Mouse (Mus musculus): ENCODE results near the gene Glipr2. TPM values are rescaled to one million over a fixed set of nuclear protein-coding genes. Genes with fewer than 3 reads are reported as not detected.
A peak's percentile ranks its signal among the peaks of the same experiment; 100 is the strongest.

The Glipr2 gene
- polyA plus RNA-seq, 1 experiment from 2014 or later = 51.3 TPM

DNA sequence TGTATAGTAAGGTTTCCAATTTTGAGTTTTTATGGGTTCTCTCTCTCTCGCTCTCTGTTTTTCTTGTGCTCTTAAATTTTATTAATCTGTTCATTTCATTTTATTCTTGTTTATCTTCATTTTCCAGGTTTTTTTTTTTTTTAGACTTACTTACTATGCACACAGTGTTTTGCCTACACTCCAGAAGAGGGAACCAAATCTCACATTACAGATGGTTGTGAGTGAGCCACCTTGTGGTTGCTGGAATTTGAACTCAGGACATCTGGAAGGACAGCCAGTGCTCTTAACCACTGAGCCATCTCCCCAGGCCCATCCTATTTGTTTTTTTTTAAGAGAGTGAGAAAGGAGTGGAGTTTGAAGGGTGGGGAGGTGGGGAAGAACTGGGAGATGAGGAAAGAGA is 53.0 kb downstream of the Glipr2 start:
- 86% methylated on average over 1 of the region's 1 CpGs for WGBS (ENCODE audit: insufficient replicate concordance)
- no peaks in the 10 kb centered on the region for H3K9me3 ChIP-seq (replicated peaks)
- H3K36me3 ChIP-seq (replicated peaks) = peaks cover 21% of the 10 kb centered on the region
- H3K27ac ChIP-seq (replicated peaks) = no peak overlapping the region
- H3K27me3 ChIP-seq = no peaks in the 10 kb centered on the region
- ATAC-seq (ENCODE audit: insufficient read depth) = no peak
- no peak overlapping the region for H3K4me2 ChIP-seq
- peaks cover 50% of the 10 kb centered on the region for H3K4me1 ChIP-seq (replicated peaks)
- no peak overlapping the region for H3K4me3 ChIP-seq (replicated peaks)
- no peak overlapping the region for H3K9ac ChIP-seq

DNA sequence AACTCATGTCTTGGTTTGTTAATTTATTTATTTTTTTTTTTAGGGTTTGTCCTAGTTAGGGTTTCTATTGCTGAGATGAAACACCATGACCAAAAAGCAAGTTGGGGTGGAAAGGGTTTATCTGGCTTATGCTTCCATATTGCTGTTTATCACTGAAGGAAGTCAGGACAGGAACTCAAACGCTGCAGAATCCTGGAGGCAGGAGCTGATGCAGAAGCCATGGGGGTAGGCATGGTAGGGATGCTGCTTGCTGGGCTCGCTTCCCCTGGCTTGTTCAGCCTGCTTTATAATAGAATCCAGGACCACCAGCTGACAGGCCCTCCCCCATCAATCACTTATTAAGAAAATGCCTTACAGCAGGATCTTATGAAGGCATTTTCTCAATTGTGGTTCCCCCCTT is 53.7 kb downstream of the Glipr2 start:
- H3K27ac ChIP-seq (replicated peaks) = no peak overlapping the region
- H3K9ac ChIP-seq = no peak overlapping the region
- 41% methylated on average over 2 of the region's 2 CpGs for WGBS (ENCODE audit: insufficient replicate concordance)
- no peak overlapping the region for H3K4me2 ChIP-seq
- H3K4me1 ChIP-seq (replicated peaks) = peaks cover 50% of the 10 kb centered on the region
- H3K9me3 ChIP-seq (replicated peaks) = no peaks in the 10 kb centered on the region
- H3K36me3 ChIP-seq (replicated peaks) = peaks cover 29% of the 10 kb centered on the region
- no peak overlapping the region for H3K4me3 ChIP-seq (replicated peaks)
- no peak for ATAC-seq (ENCODE audit: insufficient read depth)
- no peaks in the 10 kb centered on the region for H3K27me3 ChIP-seq

DNA sequence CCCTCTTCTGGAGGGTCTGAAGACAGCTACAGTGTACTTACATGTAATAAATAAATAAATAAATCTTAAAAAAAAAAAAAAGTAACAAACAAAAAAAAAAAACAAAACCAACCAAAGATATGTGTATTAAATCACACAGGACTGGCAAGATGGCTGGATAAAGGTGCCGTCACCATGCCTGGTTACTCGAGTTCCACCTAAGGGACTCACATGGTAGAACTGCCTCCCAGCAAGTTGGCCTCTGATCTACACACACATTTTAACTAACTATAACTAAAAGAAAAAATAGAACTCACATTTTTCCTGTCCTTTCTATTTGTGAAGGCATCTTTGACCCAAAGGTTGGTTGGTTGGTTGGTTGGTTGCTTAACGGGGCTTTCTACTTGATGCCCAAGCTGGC is 54.6 kb downstream of the Glipr2 start:
- 78% methylated on average over 3 of the region's 3 CpGs for WGBS (ENCODE audit: insufficient replicate concordance)
- Histone ChIP-seq H3K27ac (replicated peaks) (peak overlapping the region; percentile 91), H3K27me3 (no peaks in the 10 kb centered on the region), H3K4me2 (peak overlapping the region; percentile 90), H3K36me3 (replicated peaks) (peaks cover 38% of the 10 kb centered on the region), H3K4me1 (replicated peaks) (peaks cover 58% of the 10 kb centered on the region), H3K9ac (peak overlapping the region; percentile 96), H3K4me3 (replicated peaks) (peak overlapping the region; percentile 99), H3K9me3 (replicated peaks) (no peaks in the 10 kb centered on the region)
- ATAC-seq (ENCODE audit: insufficient read depth) = no peak

DNA sequence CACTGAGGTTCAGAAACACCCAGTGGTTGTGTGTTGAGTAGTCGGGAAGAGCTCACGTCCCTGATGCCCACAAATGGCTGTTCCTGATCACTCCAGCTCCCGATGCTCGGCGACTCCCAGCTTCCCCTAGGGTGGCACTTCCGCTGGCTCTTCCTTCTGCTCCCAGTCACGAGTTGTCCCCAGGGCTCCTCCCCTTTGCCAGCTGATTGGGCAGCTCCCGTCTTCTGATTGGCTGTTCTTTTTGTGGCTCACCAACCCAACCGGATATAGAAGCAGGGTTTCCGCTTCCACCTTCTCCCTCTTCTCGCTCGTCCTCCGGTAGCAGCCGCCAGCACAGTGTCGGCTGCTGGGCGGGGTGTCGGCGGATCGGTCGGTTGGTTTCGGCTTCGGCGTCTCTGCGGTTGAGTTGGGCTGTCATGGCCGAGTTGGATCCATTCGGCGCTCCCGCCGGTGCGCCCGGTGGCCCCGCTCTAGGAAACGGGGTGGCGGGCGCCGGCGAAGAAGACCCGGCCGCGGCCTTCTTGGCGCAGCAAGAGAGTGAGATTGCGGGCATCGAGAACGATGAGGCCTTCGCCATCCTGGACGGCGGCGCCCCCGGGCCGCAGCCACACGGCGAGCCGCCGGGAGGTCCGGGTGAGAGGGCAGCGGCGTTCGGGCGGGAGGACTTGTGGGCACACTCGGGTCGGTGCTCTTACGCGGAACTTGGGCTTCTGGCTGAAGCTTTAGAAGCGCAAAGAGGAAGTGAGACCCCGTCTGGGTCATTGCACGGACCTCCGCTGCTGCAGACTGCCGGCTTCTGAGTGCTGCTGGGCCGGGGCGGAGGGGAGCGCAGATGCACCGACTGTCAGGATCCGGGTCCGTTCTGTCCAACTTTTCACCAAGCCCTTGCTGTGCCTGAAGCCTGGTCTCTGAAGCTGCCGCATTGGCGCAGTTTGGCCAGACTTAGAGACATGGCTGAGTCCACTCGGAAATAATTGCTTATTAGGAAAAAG is 55.5 kb downstream of the Glipr2 start:
- Histone ChIP-seq H3K36me3 (replicated peaks) (peaks cover 39% of the 10 kb centered on the region), H3K9ac (peak overlapping the region; percentile 96), H3K27ac (replicated peaks) (peak overlapping the region; percentile 91), H3K4me3 (replicated peaks) (peak overlapping the region; percentile 99), H3K9me3 (replicated peaks) (no peaks in the 10 kb centered on the region), H3K27me3 (no peaks in the 10 kb centered on the region), H3K4me2 (peak overlapping the region; percentile 90), H3K4me1 (replicated peaks) (peaks cover 56% of the 10 kb centered on the region)
- ATAC-seq (ENCODE audit: insufficient read depth) = peak; percentile 96
- under 1% methylated on average over 77 of the region's 77 CpGs for WGBS (ENCODE audit: insufficient replicate concordance)

DNA sequence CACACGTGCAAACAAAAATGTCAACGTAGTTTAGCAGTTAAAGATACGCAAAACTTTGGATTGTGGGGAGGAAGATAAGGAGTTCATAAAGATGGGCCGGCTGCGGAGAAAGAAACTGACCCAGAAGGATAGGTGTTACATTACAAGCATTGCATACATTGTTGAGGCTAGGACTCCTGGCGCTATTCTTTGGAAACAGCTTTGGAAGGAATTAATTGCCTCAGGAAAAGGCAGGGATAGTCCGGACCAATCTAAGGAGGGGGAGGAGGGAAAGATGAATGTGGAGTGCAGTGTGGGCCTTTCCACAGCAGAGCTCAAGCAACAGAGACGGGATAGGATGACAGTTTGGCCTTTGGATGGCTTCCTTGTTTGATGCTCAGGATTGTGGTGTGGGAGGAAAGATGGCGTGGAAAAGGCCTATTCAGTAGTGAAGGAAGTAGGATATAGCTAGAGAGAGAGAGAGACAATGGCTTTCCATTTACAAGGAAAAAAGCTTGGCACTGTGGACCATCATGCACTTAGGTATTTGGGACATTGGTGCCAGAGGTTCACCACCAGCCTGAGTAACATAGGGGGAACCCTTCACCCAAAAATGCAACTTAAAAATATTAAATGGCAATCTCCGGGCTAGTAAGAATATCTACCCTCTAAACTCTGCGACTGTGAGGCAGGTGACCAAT is 56.3 kb downstream of the Glipr2 start:
- peak overlapping the region; percentile 90 for H3K4me2 ChIP-seq
- peak overlapping the region; percentile 91 for H3K27ac ChIP-seq (replicated peaks)
- peaks cover 44% of the 10 kb centered on the region for H3K36me3 ChIP-seq (replicated peaks)
- H3K4me3 ChIP-seq (replicated peaks) = peak overlapping the region; percentile 99
- no peaks in the 10 kb centered on the region for H3K27me3 ChIP-seq
- 18% methylated on average over 11 of the region's 11 CpGs for WGBS (ENCODE audit: insufficient replicate concordance)
- H3K9me3 ChIP-seq (replicated peaks) = no peaks in the 10 kb centered on the region
- peaks cover 56% of the 10 kb centered on the region for H3K4me1 ChIP-seq (replicated peaks)
- H3K9ac ChIP-seq = peak overlapping the region; percentile 96
- ATAC-seq (ENCODE audit: insufficient read depth) = no peak

DNA sequence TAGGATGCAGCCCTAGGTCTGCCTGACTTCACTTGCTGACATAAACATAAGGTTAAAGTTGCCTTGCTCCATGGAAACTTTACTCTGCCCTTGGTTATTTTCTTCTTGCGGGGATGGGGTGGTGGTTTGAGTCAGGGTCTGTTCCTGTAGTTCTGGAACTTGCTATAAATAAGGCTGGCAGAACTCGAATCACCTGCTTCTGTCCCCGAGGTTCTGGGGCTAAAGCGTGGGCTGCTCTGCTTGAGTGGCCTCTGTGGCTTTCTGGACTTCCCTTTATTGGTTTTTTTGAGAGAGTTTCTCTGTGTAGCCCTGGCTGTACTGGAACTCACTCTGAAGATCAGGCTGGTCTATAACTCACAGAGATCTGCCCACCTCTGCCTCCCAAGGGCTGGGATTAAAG is 58.9 kb downstream of the Glipr2 start:
- Histone ChIP-seq H3K27ac (replicated peaks) (0 out of 2 replicates have a peak overlapping the region, but pooled peaks have one; percentile 21), H3K4me1 (replicated peaks) (peaks cover 48% of the 10 kb centered on the region), H3K36me3 (replicated peaks) (peaks cover 70% of the 10 kb centered on the region), H3K9me3 (replicated peaks) (no peaks in the 10 kb centered on the region), H3K9ac (no peak overlapping the region), H3K4me3 (replicated peaks) (no peak overlapping the region; the same call in 1 of the 2 replicates), H3K27me3 (no peaks in the 10 kb centered on the region), H3K4me2 (no peak overlapping the region)
- 38% methylated on average over 4 of the region's 4 CpGs for WGBS (ENCODE audit: insufficient replicate concordance)
- ATAC-seq (ENCODE audit: insufficient read depth) = no peak

DNA sequence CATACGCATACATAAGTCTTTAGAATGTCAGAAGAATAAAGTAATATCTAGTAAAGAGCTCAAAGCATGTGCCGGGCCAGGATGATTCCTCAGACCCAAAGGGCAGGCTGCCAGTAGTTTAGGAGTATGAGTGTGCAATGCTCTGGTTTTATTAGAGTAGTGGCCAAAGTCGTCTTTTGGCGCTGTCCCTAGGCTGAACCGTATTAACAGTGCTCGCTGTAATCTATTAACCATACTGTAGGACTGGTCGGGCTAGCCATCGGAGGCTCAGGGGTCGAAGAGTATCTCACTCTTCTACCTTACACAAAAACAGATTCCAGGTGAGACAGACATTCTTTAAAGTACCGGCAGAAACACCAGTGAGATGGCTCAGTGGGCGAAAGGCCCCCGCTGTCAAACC is 59.6 kb downstream of the Glipr2 start:
- ATAC-seq (ENCODE audit: insufficient read depth) = no peak
- WGBS (ENCODE audit: insufficient replicate concordance) = 85% methylated on average over 12 of the region's 12 CpGs
- Histone ChIP-seq H3K36me3 (replicated peaks) (peaks cover 77% of the 10 kb centered on the region), H3K9me3 (replicated peaks) (no peaks in the 10 kb centered on the region), H3K27ac (replicated peaks) (no peak overlapping the region), H3K4me2 (no peak overlapping the region), H3K4me1 (replicated peaks) (peaks cover 43% of the 10 kb centered on the region), H3K9ac (no peak overlapping the region), H3K27me3 (no peaks in the 10 kb centered on the region), H3K4me3 (replicated peaks) (no peak overlapping the region)

DNA sequence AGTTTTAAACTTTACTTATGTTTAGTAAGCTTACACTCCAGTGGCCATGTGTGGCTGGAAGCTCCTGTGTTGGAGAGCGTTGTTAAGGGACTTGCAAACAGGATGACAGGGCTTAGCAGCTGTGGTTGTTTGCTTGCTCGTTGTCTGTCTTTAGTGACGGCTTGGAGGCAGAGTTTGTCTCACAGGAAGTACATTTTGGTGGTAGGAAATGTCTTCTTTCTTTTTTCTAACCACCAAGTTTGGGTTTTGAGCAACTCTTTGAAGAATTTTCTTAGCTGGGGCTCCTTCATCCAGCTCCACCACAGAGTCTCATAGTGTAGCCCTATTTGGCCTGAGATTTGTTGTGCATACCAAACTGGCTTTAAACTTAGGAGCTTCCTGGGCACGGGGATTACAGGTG is 65.1 kb downstream of the Glipr2 start:
- no peak for ATAC-seq (ENCODE audit: insufficient read depth)
- Histone ChIP-seq H3K4me2 (no peak overlapping the region), H3K9me3 (replicated peaks) (no peaks in the 10 kb centered on the region), H3K27me3 (no peaks in the 10 kb centered on the region), H3K27ac (replicated peaks) (no peak overlapping the region), H3K4me3 (replicated peaks) (no peak overlapping the region), H3K36me3 (replicated peaks) (peaks cover 100% of the 10 kb centered on the region), H3K9ac (no peak overlapping the region), H3K4me1 (replicated peaks) (0 out of 2 replicates have a peak, but pooled peaks cover 3% of the 10 kb centered on the region)
- 51% methylated on average over 4 of the region's 4 CpGs for WGBS (ENCODE audit: insufficient replicate concordance)

DNA sequence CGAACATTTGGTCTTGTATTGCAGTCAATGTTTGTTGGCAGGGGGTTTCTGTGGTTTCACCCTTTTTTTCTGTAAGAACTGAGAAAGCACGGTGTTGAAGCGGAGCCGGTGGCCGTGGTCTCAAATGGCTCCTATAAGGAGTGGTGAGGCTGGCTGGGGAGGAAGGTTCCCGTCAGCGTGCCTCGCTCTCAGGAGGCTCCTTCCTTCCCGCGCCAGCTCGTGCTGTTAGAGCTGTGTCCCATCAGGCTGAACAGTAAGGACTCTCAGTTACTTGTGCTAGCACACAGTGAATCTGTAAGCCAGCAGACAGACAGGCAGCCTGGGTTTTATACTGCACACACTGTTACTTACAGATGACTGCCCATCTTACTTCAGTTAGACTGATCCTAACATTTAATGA is 65.6 kb downstream of the Glipr2 start:
- Histone ChIP-seq H3K27me3 (no peaks in the 10 kb centered on the region), H3K9me3 (replicated peaks) (no peaks in the 10 kb centered on the region), H3K9ac (no peak overlapping the region), H3K4me1 (replicated peaks) (0 out of 2 replicates have a peak, but pooled peaks cover 3% of the 10 kb centered on the region), H3K4me2 (no peak overlapping the region), H3K4me3 (replicated peaks) (no peak overlapping the region), H3K36me3 (replicated peaks) (peaks cover 100% of the 10 kb centered on the region), H3K27ac (replicated peaks) (no peak overlapping the region)
- WGBS (ENCODE audit: insufficient replicate concordance) = 83% methylated on average over 11 of the region's 11 CpGs
- no peak for ATAC-seq (ENCODE audit: insufficient read depth)

DNA sequence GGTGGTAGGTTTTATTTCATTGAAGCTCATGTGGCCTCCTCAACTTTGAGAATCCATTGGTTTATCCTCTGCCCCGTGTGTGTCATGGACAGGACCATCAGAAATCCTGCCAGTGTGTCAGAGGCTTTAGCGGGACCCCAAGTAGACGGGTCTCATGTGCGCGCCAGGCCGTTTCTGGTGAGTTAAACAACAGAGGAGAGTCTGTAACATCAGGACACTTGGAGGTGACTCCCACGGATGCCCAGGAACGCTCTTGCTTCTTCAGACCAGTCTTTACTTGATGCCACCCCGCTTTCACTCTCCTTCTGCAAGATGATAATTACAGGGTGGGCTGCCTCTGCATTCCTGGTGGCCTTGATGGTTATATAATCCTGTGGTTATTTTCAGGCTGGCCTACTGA is 66.5 kb downstream of the Glipr2 start:
- no peak overlapping the region for H3K4me2 ChIP-seq
- WGBS (ENCODE audit: insufficient replicate concordance) = 89% methylated on average over 9 of the region's 9 CpGs
- H3K27me3 ChIP-seq = no peaks in the 10 kb centered on the region
- no peak overlapping the region for H3K27ac ChIP-seq (replicated peaks)
- H3K36me3 ChIP-seq (replicated peaks) = peaks cover 100% of the 10 kb centered on the region
- H3K9me3 ChIP-seq (replicated peaks) = no peaks in the 10 kb centered on the region
- ATAC-seq (ENCODE audit: insufficient read depth) = no peak
- H3K9ac ChIP-seq = no peak overlapping the region
- H3K4me1 ChIP-seq (replicated peaks) = 0 out of 2 replicates have a peak, but pooled peaks cover 9% of the 10 kb centered on the region
- no peak overlapping the region for H3K4me3 ChIP-seq (replicated peaks)

DNA sequence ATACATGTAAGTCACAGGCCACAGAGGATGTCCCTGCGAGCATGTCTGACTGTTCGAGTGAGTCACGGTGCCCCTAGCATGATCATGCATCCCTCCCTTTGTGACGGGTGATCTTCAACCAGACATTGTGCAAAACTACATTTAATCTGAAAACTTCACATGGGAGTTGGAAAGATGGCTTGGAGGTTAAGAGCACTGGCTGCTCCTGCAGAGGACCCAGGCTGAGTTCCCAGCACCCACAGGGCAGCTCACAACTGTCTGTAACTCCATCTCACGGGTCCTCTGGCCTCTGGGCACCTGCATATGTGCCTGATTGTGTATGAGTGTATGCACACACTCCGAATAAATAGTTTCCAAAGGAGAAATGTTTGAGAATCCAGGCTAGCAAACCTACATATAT is 67.0 kb downstream of the Glipr2 start:
- Histone ChIP-seq H3K27me3 (no peaks in the 10 kb centered on the region), H3K4me2 (no peak overlapping the region), H3K4me1 (replicated peaks) (peaks cover 11% of the 10 kb centered on the region; the same call in 1 of the 2 replicates), H3K27ac (replicated peaks) (no peak overlapping the region), H3K4me3 (replicated peaks) (no peak overlapping the region), H3K36me3 (replicated peaks) (peaks cover 100% of the 10 kb centered on the region), H3K9me3 (replicated peaks) (no peaks in the 10 kb centered on the region), H3K9ac (no peak overlapping the region)
- ATAC-seq (ENCODE audit: insufficient read depth) = no peak
- 88% methylated on average over 6 of the region's 6 CpGs for WGBS (ENCODE audit: insufficient replicate concordance)
